Mouse (Mus musculus) testis, postnatal 10 days (tissue): ENCODE results near the gene Rfc5.

ENCODE experiments used
- DNase-seq: peaks from one replicate; pipeline ENCODE4 v3.0.0; 2021; ENCODE audit warnings: low spot score

The Rfc5 gene

GRCm38 (mm10) chr5:117374372-117375049 lies 14.3 kb downstream of the Rfc5 start:
- DNase-seq, result no peak

DNA sequence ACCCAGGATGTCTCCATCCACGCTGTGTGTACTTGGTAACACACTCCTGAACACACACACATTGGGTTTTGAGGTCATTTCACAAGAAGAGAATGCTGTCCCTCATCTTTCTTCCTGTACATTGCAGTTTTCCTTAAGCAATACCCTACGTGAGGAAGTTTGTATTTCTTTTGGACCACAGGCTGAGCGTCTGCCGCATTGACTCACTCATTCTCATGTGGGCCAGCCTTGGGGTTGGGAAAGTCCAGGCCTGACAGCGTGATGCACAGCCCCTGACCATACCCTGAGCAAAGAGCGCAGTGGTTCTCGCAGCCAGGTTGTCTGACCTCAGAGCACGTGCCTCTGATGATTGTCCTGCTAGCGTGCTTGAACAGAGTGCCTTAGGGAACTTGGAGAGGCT lies 15.4 kb downstream of the Rfc5 start:
- no peak for DNase-seq

GRCm38 (mm10) chr5:117370592-117370991 lies 18.3 kb downstream of the Rfc5 start:
- peak; percentile 77 for DNase-seq

GRCm38 (mm10) chr5:117367206-117367605 lies 21.6 kb downstream of the Rfc5 start:
- no peak for DNase-seq

DNA sequence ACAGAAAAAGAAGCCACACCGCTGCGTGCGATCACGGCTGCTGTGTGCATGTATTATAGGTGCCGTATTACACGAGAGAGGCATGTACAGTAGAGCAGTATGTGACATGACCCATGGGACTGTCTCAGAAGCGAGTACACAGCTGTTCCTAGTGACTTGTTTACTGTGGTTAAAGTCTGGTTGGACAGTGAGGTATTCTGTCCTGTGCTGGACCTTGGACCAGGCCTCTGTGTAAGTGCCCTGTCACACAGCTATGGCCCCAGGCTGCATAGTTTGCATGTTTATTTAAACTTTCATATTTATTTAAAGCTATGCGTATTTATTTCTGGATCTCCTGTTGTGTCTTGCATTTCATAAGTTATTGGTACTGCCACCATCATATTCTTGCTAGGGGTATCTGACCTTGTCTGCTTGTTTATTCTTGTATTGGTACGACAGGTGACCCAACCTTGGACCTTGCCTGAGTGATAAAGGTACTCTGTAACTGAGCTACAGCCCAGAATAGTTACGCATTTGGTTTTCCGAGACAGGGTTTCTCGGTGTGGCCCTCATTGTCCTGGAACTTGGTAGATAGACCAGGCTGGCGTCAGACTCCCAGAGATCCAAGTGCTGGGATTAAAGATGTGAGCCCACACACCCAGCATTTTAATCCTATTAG lies 22.8 kb downstream of the Rfc5 start:
- no peak for DNase-seq

DNA sequence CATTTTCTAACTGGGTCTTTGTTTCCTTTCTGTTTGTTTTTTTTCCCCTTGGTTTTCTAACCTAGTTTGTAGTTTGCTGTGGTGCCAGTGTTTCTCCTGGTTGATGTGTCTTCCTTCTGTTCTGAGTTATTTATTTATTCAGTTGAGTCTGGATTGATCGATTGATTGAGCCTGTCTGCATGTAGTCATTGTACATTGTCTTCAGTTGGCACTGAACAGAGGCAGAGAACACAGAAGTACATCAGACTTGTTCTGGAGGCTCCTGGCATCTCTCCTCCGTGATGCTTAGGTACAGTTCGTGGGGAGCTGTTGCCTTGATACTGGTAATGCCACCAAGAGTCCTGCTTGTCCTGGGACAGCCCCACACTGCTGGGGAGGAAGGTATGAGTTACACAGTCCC lies 24.0 kb downstream of the Rfc5 start:
- no peak for DNase-seq

DNA sequence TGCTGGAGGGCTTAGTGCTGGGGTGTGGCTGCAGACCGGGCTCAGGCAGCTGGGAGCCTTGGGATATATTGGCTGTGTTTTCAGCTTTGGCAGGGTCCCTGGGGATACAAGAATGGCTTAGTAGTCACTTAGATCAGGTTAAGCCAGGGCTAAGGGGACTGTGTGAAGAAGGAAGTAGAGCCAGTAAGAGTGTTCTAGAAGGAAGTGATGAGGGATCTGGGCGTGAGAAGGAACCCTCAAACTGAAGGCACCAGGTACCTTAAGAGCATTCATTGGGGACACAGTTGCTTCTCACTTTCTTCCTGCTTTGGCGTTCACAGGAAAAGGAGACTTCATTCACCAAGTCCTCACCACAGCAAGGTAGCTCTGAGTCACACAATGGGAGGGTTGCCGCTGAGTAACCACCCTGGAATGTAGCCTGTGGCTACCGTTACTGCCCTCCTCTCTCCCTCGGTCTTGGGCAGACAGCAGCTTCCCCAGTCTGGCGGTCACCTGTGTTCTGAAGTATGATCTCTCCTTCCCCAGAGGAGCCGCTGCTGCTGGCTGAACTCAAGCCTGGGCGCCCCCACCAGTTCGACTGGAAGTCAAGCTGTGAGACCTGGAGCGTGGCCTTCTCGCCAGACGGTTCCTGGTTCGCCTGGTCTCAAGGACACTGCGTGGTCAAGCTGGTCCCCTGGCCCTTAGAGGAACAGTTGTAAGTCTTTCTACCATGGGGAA lies 25.6 kb downstream of the Rfc5 start:
- no peak for DNase-seq

DNA sequence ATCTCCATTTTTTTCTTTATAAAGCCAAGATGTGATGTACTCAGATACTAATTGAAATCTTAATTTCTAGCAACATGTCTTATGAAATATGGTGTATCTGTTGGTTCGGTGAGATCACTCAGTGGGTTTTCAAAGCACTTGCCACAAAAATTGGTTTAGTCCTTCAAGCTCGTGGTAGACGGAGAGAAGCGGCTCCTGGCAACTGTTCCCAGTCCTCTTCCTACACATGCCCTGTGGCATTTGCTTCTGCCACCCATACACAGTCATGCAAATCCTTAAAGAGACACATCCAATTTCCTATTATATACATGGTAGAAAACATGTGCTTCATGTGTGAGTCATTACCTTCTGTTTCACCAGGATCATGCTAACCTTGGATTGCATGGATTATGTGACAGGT lies 27.3 kb downstream of the Rfc5 start:
- no peak for DNase-seq

DNA sequence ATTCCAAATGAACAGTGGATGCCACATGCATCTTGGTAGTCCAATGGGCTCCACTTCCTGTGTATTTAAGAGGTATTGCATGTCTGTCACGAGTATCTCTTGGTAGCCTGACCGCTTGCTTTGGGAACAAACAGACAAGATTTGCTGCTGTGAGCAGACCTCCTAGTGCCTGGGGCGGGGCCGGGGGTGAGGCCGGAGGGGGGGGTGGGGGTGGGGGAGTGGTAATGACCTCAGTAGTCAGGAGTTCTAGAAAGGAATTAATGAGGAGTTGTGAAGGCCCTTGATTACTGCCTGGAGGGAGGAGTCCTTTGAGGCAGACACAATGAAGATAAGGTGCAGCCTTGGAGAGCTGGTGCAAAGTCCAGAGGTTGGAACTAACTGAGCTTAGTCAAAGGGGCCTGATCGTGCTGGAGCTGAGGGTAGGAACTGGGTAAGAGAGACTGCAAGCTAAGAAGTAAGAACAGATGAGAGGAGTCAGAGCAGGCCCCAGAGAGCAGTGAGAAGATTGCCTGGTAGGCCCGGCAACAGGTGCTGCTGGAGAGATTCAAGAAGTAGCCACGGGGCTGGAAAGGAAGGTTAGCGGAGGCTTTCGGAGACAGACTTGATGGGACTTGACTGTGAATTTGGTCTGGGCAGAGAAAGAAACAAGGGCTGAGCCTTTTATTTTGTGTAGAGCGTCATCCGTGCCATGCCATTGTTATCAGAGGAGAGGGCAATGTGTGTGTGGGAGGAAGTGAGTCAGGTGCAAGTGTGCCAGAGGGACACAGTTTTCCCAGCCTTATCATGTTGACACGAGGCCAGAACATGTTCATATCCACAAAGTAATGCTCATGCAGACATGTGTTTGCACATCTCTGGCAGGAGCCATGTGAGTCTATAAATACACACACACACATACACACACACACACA lies 28.0 kb downstream of the Rfc5 start:
- no peak for DNase-seq

GRCm38 (mm10) chr5:117360228-117360515 lies 28.7 kb downstream of the Rfc5 start:
- no peak for DNase-seq

DNA sequence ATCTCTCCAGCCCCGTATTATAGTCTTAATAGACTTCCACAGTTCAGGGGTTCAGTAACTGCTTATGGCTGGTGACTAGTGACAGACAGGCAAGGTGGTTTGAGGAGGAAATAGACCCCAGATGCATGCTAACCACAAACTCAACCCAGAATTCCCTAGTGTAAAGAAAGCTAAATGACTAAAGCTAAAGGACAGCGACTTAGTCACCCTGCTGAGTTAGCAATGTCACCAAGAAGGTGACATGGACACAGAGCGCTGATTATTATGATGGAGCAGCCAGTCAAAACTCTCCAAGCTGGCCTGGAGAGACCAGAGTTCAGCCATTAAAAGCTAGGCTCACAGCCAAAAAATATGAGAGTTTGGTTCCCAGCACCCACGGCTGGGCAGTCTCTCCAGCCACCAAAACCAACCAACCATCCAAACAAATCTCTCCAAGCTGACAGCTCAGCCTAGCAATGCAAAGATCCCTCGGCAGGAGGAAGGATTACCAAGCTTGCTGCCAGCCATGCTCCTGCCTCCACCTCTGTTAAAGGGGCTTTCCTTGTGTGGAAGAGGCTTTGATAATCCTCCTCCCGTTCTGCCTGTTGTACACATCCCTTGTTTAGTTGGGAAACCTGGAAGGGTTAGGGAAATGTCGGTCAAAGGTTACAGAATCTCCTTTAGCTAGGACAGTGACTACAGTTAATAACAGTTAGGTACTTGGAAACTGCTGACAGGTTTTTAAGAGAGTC lies 29.2 kb downstream of the Rfc5 start:
- DNase-seq, result no peak

- peak; percentile 97 for DNase-seq
Observed at GRCm38 (mm10) chr5:117358725-117359124, 30.1 kb downstream of the Rfc5 start.

- DNase-seq, result no peak
Observed at GRCm38 (mm10) chr5:117358248-117358630, 30.6 kb downstream of the Rfc5 start.

GRCm38 (mm10) chr5:117357478-117358247 lies 31.2 kb downstream of the Rfc5 start:
- no peak for DNase-seq

DNA sequence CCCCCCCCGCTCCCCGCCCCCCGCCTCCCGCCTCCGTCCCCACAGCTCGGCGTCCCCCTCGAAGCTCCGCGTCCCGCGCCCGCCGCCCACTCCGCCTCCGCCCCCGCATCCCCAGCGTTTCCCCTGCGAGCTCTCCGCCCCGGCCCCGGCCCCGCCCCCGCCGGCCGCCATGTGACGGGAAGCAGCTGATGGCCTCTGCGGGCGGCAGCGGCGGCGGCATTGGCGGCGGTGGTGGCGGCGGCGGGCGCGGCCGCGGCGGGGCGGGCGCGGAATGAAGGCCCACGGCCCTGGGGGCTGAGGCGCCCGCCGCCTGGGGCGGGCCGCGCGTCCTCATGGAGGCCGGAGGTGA lies 31.7 kb downstream of the Rfc5 start, which contains the start of gene Wsb2:
Gene Wsb2, plus strand, starts transcription at position 176 of the 349 bp plus-strand sequence.
- peak; percentile 96 for DNase-seq

GRCm38 (mm10) chr5:117356365-117357128 lies 32.3 kb downstream of the Rfc5 start:
- peak; percentile 86 for DNase-seq

DNA sequence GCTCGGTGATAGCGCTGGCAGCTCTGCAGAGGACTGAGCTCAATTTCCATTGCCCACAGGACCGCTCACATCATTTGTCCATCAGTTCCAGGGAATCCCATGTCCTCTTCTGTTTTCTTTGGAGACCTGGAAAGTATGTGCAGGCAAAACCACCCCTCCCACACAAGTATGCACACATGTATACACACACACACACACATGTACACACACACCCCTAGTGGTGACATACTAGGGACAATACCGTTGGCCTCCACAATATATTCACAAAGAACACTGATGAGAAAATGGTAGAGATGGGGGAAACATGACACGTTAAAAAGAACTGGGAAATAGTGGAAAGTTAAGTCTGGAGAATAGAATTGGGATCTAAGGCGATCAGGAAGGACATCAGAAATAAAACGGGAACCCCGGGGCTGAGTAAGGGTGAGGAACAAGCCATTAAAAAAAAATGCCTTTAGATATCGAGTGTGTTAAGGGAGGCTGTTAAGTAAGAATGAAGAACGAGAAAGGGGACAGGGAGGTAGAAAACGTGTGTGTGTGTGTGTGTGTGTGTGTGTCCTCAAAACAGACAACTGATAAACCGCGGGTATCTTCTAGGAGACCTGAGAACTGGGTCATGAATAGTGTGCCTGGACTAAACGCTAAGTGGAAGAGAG lies 33.1 kb downstream of the Rfc5 start:
- no peak for DNase-seq

DNA sequence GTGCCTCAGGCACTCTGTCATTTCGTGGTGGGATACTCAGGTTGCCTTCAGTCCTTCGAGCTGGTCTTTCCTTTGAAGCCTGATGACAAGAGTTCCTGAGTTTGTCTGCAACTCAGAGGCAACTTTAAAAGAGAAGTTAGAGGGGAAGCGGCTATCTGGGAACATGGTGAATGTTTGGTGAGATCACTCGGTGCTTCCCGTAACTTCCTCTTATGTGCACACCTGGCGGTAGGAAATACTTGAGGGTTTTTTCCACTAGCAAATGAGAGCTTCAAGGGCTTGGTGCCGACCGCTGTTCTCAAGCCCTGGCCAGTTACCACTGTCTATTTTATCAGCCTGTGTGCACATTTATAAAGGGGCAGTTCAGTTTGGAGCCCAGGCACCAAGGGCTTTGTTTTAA lies 34.7 kb downstream of the Rfc5 start:
- DNase-seq, result no peak

DNA sequence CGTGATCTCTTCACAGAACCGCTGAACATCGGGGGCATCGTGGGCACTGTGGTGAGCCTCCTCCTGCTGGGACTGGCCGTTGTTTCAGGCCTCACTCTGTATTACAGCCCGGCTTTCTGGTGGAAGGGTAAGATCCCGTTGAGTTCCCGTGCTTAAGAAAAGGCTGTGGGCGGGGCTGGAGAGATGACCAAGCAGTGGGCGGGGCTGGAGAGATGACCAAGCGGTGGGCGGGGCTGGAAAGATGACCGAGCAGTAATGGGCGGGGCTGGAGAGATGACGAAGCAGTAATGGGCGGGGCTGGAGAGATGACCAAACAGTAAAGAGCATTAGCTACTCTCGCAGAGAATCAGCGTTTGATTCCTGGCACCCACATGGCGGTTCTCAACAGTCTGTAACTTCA lies 40.6 kb downstream of the Rfc5 start:
- DNase-seq, result peak; percentile 95

GRCm38 (mm10) chr5:117347838-117348237 lies 41.0 kb downstream of the Rfc5 start:
- DNase-seq, result no peak
